Mouse (Mus musculus) intestine, embryonic 14.5 days (tissue): ENCODE results near the gene 4933407L21Rik. TPM values are rescaled to one million over a fixed set of nuclear protein-coding genes. Genes with fewer than 3 reads are reported as not detected.

ENCODE experiments used
- ATAC-seq: fragments of 200-750 bp; cut with Nextera tagmentation; replicated peaks from 2 replicates; pipeline ENCODE4 v1.8.0; 2017; ENCODE audit warnings: low read depth, moderate number of reproducible peaks, moderate TSS enrichment, moderate library complexity; ENCODE audit not compliant: low FRiP score, low TSS enrichment
- DNase-seq: peaks from one replicate; pipeline ENCODE4 v3.0.0-alpha.2; 2018; ENCODE audit warnings: low spot score
- H3K27ac ChIP-seq: fragments of 300-500 bp; sonication (generic); 2 replicates; pipeline ENCODE4 v1.5.1; 2014; ENCODE audit warnings: low read depth, mild to moderate bottlenecking, control low read depth
- H3K27me3 ChIP-seq: fragments of 300-500 bp; sonication (generic); replicated peaks from 2 replicates; pipeline ENCODE4 v1.6.1; 2014; ENCODE audit warnings: low read length, control low read depth; ENCODE audit not compliant: control insufficient read depth, insufficient read depth
- H3K36me3 ChIP-seq: fragments of 300-500 bp; sonication (generic); 2 replicates; pipeline ENCODE4 v1.6.1; 2014; ENCODE audit warnings: low read length, control low read depth; ENCODE audit not compliant: control insufficient read depth, insufficient read depth
- H3K4me1 ChIP-seq: fragments of 300-500 bp; sonication (generic); replicated peaks from 2 replicates; pipeline ENCODE4 v1.6.1; 2014; ENCODE audit warnings: low read length, control low read depth, mixed read lengths; ENCODE audit not compliant: control insufficient read depth, insufficient read depth
- H3K4me2 ChIP-seq: fragments of 300-500 bp; sonication (generic); 2 replicates; pipeline ENCODE4 v1.6.1; 2014; ENCODE audit warnings: low read length
- H3K4me3 ChIP-seq: fragments of 300-500 bp; sonication (generic); 2 replicates; pipeline ENCODE4 v1.5.1; 2014; ENCODE audit warnings: low read depth, low read length, control low read depth, mixed read lengths
- H3K9ac ChIP-seq: fragments of 300-500 bp; sonication (generic); 2 replicates; pipeline ENCODE4 v1.6.1; 2014; ENCODE audit warnings: mild to moderate bottlenecking, low read length
- H3K9me3 ChIP-seq: fragments of 300-500 bp; sonication (generic); 2 replicates; pipeline ENCODE4 v1.6.1; 2016; ENCODE audit warnings: low read length, control low read depth; ENCODE audit not compliant: control insufficient read depth
- WGBS: fragments of 180-500 bp; shearing (Covaris S2); extraction: QIAGEN DNeasy Blood & Tissue Kit; methylation state at CpG from one replicate; pipeline ENCODE4 v1.1.7; 2014; 5-methylcytosine and 5-hydroxymethylcytosine counted together
- polyA plus RNA-seq: library from polyadenylated mRNA; unstranded; fragments of >200 nt; fragmentation: Nextera tagmentation; extraction: Ambion mirVana; gene quantifications from 2 replicates; pipeline ENCODE4 v1.2.1, GENCODE M21; 2014

Gene 4933407L21Rik
- polyA plus RNA-seq, 1 experiment from 2014 or later: 0.28 TPM

DNA sequence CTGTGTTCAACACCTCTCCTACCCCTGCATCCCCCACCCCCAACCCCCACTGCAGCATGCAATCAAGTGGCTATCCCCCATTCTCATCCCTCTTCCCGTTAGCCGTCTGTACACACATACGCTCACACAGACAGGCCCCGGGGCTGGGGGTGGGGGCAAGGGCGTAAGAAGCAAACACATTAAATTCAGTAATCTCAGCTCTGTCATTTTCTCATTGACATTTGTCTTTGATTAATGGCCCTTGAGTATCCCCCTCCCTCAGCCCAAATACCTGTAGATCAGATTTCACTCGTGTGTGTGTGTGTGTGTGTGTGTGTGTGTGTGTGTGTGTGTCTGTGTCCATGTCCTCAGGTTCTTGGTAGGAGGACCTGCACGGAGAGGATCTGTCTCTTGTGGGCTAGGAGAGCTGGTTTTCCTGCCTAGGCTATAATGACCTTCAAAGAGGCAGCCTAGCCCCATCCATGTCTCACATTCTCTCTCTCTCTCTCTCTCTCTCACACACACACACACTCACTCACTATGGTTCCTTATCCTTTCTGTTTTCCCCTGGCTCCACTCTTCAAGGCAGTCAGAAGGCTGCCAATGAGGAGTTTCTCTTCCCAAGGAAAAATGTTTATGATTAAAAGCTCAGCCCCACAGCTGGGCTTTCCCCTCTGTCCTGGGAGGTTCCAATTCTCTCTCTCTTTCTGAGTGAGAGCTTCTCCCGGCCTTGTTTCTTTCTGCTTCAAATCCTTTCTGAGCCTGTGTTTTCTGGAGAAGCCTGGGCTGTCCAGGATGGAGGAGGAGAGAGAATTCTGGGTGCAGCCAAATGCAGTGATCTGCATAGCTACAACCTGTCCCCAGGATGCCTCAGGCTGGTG lies 30.2 kb upstream of the 4933407L21Rik start:
- 20% methylated on average over 8 of the region's 8 CpGs for WGBS
- Histone ChIP-seq H3K4me3 (no peak overlapping the region), H3K27me3 (no peaks in the 10 kb centered on the region), H3K4me1 (peaks cover 57% of the 10 kb centered on the region), H3K27ac (peak overlapping the region; percentile 55; the same call in 1 of the 2 replicates), H3K9ac (no peak overlapping the region), H3K4me2 (peak overlapping the region; percentile 7; the same call in 1 of the 2 replicates), H3K9me3 (no peaks in the 10 kb centered on the region), H3K36me3 (peaks cover 3% of the 10 kb centered on the region)
- DNase-seq: no peak
- no peak for ATAC-seq

DNA sequence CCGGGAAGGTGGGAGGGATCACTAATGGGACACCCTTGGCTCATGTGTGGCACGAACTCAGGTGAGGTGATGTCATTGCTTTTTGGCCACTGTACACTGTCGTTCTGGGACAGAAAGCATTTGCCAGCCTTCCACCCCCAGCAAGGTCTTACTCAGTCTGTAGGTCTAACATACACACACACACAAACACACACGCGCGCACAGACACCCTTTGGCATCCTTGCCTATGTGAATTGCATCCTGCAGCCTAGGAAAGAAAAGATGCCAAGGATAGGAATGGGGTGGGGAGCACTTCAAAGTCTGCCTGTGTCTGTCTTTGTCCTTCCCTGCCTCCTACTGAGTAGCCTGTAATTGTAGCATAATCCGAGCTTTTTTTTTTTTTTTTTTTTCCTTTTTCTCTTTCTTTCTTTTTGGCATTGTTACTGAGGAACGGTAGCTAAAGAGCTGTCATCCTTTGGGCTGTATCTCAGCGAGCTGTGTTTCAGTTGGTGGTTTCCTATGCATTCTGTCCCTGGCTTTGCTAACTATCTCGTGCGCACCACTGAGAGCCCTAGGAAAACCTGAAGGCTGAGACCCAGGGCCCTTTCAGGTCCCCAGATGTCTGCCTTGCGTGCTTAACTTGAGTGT lies 29.4 kb upstream of the 4933407L21Rik start:
- no peaks in the 10 kb centered on the region for H3K9me3 ChIP-seq
- H3K4me1 ChIP-seq: peaks cover 57% of the 10 kb centered on the region
- H3K4me2 ChIP-seq: 0 out of 2 replicates have a peak overlapping the region, but pooled peaks have one; percentile 1
- peak overlapping the region; percentile 55; the same call in 1 of the 2 replicates for H3K27ac ChIP-seq
- WGBS: 49% methylated on average over 12 of the region's 12 CpGs
- no peak overlapping the region for H3K9ac ChIP-seq
- DNase-seq: no peak
- H3K4me3 ChIP-seq: no peak overlapping the region
- H3K36me3 ChIP-seq: peaks cover 11% of the 10 kb centered on the region
- no peak for ATAC-seq
- H3K27me3 ChIP-seq: no peaks in the 10 kb centered on the region

- no peak for ATAC-seq
- peaks cover 57% of the 10 kb centered on the region for H3K4me1 ChIP-seq
- H3K4me3 ChIP-seq: no peak overlapping the region
- no peaks in the 10 kb centered on the region for H3K9me3 ChIP-seq
- no peak overlapping the region for H3K27ac ChIP-seq
- DNase-seq: no peak
- H3K9ac ChIP-seq: no peak overlapping the region
- H3K27me3 ChIP-seq: no peaks in the 10 kb centered on the region
- H3K36me3 ChIP-seq: peaks cover 16% of the 10 kb centered on the region
- H3K4me2 ChIP-seq: no peak overlapping the region
Measured at GRCm38 (mm10) chr1:85899388-85899761, 28.9 kb upstream of the 4933407L21Rik start.

DNA sequence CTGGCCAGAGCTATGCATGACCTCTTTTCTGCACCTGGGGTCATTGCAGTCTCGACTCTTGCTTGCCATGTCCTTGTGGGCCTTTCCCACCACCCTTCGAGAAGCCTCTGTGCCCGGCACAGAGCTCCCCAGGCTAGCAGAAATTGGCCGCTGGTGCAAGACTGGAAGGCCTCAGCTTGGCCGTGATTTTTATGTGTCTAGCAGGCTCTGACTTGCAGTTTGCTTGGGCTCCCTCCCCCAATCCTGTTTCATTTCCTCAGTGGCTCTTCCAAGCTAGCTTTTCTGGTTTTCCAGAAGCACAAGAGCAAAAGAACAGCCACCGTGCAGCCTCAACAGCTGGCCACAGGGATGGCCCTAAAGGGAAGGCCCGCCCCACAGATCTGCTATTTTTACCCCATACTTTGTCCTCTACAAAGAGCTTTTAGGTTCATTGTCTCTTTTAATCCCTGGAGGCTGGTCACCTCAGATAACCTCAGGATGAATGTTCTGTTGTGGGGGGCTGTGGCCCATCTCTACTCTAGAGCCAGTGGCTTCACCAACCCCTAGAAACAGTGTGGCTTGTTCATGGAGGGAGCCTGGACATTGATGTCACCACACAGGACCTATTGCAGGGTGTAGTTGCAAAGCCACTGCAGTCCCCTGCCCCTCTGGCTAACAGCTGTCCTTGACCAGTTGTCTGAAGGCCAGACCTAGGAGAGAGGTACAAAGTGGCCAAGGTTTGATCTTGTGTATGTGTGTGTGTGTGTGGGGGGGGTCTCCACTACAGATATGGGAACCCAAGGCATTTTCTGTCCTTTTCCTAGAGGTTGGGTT lies 27.6 kb upstream of the 4933407L21Rik start:
- H3K36me3 ChIP-seq: peaks cover 29% of the 10 kb centered on the region
- WGBS: 58% methylated on average over 7 of the region's 7 CpGs
- DNase-seq (no peak), ATAC-seq (no peak)
- no peaks in the 10 kb centered on the region for H3K27me3 ChIP-seq
- peaks cover 57% of the 10 kb centered on the region for H3K4me1 ChIP-seq
- no peak overlapping the region for H3K4me2 ChIP-seq
- H3K4me3 ChIP-seq: no peak overlapping the region
- no peak overlapping the region for H3K27ac ChIP-seq
- no peak overlapping the region for H3K9ac ChIP-seq
- H3K9me3 ChIP-seq: no peaks in the 10 kb centered on the region

GRCm38 (mm10) chr1:85901516-85902107 lies 26.7 kb upstream of the 4933407L21Rik start:
- Histone ChIP-seq H3K27me3 (no peaks in the 10 kb centered on the region), H3K4me1 (peaks cover 49% of the 10 kb centered on the region), H3K4me3 (no peak overlapping the region), H3K36me3 (peaks cover 38% of the 10 kb centered on the region), H3K9me3 (no peaks in the 10 kb centered on the region), H3K27ac (no peak overlapping the region), H3K4me2 (no peak overlapping the region), H3K9ac (no peak overlapping the region)
- WGBS: 61% methylated on average over 3 of the region's 3 CpGs
- ATAC-seq (0 out of 2 replicates have a peak, but pooled peaks have one; percentile 40), DNase-seq (no peak)

DNA sequence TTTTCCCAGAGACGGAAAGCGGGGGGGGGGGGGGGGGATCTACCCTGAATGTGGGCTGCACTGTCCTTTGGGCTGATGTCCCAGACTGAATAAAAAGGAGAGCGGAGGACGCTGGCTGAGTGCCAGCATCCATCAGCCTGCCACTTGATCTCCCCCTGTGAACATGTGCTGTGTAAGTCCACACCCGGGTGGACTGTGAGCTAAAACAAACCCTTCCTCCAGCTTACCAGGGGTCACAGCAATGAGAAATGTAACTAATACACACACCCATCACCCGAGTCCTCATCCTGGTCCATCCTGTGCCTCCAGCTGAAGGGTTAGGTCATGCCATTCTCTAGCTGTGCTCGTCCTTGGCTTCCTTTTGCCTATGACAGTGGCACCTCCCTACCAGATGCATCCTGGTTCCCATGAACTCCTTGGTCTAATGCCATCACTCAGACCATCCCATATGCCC lies 26.1 kb upstream of the 4933407L21Rik start:
- Histone ChIP-seq H3K4me1 (peaks cover 43% of the 10 kb centered on the region), H3K4me3 (no peak overlapping the region), H3K27me3 (no peaks in the 10 kb centered on the region), H3K36me3 (peaks cover 43% of the 10 kb centered on the region), H3K9ac (no peak overlapping the region), H3K4me2 (no peak overlapping the region), H3K27ac (no peak overlapping the region), H3K9me3 (no peaks in the 10 kb centered on the region)
- no peak for DNase-seq
- 39% methylated on average over 7 of the region's 7 CpGs for WGBS
- 0 out of 2 replicates have a peak, but pooled peaks have one; percentile 34 for ATAC-seq

DNA sequence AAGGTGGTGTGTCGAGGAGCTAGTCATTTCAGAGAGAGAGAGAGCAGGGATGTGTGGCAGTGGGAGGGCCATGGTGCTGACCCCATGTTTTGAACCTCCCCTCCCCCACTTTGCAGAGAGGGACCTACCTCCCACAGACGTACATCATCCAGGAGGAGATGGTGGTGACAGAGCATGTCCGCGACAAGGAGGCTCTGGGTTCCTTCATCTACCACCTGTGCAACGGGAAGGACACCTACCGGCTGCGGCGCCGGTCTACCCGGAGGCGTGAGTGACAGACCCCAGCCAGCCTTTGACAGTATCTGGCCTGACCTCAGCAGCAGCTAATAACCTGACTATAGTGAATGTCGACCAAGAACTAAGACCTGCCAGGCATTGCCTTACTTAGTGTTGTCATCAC lies 21.4 kb upstream of the 4933407L21Rik start:
- Histone ChIP-seq H3K9ac (no peak overlapping the region), H3K9me3 (no peaks in the 10 kb centered on the region), H3K4me1 (peaks cover 14% of the 10 kb centered on the region), H3K27ac (no peak overlapping the region), H3K27me3 (no peaks in the 10 kb centered on the region), H3K4me3 (no peak overlapping the region), H3K4me2 (no peak overlapping the region), H3K36me3 (peaks cover 56% of the 10 kb centered on the region)
- 87% methylated on average over 12 of the region's 12 CpGs for WGBS
- no peak for ATAC-seq
- no peak for DNase-seq
